Mouse (Mus musculus): ENCODE data around the gene Pbx2. TPM values are rescaled to one million over a fixed set of nuclear protein-coding genes. Genes with fewer than 3 reads are reported as not detected.

Gene Pbx2
- polyA plus RNA-seq, 1 experiment: 21.6 TPM

DNA sequence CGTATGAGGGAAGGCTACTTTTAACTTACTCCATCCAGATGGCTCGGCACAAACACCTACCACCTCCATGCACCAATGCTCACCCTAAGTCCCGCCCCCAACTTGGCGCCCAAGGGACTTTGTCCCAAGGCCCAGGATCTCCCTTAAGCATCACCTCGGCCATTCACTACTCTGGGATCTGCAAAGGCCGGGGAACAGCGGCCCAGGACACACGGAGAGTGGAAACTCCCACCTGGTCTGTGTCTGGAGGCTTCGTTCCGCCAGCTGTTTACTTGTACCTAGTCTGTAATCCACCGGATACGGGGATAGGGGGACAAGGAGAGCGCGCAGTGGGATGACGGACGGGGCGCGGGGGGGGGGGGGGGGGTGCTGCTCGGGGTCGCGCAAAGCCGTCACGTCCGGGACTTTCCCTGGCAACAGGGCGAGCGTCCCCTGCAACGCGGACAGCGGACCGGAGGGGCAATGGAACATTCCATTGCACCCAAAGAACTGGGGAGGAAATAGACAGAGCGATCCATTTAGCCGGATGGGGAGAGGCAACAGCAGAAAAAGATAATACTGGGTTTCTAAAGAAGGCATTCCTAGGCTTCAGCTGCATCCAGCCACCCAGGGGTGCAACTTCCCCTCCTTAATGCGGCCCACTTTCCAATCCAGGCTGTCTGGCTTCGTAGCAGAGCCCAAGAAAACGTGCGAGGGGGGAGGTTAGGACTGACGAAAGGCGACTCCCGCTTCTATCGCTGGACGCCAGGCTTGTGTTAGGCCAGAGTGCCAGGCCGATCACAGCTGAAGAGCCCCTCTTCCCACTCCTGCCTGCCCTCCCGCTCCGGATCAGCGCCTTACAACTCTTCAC lies 36.3 kb downstream of the Pbx2 start:
- H3K36me3 ChIP-seq (ENCODE audit: control insufficient read depth, insufficient read depth): no peaks in the 10 kb centered on the region
- peak overlapping the region; percentile 8 for H3ac ChIP-seq (ENCODE audit: control insufficient read depth, insufficient read length)
- TF ChIP-seq SRF (IDR thresholded peaks at IDR 0.05; ENCODE audit: control insufficient read depth, insufficient read length, low read depth) (no peak), POLR2A (IDR thresholded peaks at IDR 0.05; ENCODE audit: insufficient read length, low read depth) (peak; percentile 56), TCF3 (IDR thresholded peaks at IDR 0.05; ENCODE audit: insufficient read length, low read depth) (no peak), MAX (IDR thresholded peaks at IDR 0.05; ENCODE audit: low read depth) (no peak), E2F4 (IDR thresholded peaks at IDR 0.05; ENCODE audit: insufficient read depth) (no peak)
- H3K4me3 ChIP-seq: peak overlapping the region; percentile 42
- peaks cover 25% of the 10 kb centered on the region for H3K27me3 ChIP-seq (ENCODE audit: control insufficient read depth, insufficient read depth, insufficient read length)
- no peaks in the 10 kb centered on the region for H3K79me2 ChIP-seq (ENCODE audit: control insufficient read depth, insufficient read depth)
- H3K4me2 ChIP-seq (ENCODE audit: low read depth): peak overlapping the region; percentile 73

DNA sequence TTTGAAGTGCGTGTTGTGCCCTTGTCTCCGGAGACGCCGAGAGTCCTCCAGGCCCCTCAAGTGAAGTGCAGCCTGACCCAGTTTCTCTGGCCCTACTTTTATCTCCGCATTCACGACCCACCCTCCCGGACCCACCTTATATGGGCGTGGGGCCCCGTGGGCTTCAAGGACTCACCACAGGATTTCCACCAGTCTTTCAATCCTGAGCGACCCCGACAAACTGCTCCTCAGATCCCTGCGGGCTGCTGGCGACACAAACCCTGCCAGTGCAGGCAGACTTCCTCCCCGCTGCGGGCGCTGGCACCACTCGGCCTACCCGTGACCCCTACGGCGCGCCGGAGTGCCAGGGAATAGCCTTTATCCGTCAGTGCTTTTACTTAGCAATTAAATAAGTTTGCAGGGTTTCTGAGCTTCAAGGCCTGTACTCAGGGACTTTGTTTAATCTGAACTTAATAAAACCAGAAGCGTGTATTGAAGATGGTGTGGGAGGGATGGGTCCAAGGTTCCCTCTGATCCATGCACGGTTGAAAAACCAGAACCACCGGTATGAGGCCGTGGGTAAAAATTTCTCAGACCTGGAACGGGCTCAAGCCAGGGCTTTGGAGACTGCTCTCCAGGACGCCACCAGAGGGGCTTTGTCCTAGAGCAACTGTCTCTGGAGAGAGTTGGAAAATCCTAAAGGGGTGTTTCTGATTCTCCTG lies 37.0 kb downstream of the Pbx2 start, which contains the start of gene Ppt2:
Gene Ppt2, minus strand, starts transcription at position 568 of the 701 bp plus-strand sequence.
- H3ac ChIP-seq (ENCODE audit: control insufficient read depth, insufficient read length): peak within 1 kb of the TSS; percentile 8
- peak within 1 kb of the TSS; percentile 70 for H3K4me2 ChIP-seq (ENCODE audit: low read depth)
- no peaks in the 10 kb centered on the region for H3K36me3 ChIP-seq (ENCODE audit: control insufficient read depth, insufficient read depth)
- peak within 1 kb of the TSS; percentile 42 for H3K4me3 ChIP-seq
- TF ChIP-seq MAX (IDR thresholded peaks at IDR 0.05; ENCODE audit: low read depth) (no peak), SRF (IDR thresholded peaks at IDR 0.05; ENCODE audit: control insufficient read depth, insufficient read length, low read depth) (no peak), E2F4 (IDR thresholded peaks at IDR 0.05; ENCODE audit: insufficient read depth) (no peak)
- peaks cover 32% of the 10 kb centered on the region for H3K27me3 ChIP-seq (ENCODE audit: control insufficient read depth, insufficient read depth, insufficient read length)
- H3K79me2 ChIP-seq (ENCODE audit: control insufficient read depth, insufficient read depth): no peaks in the 10 kb centered on the region

DNA sequence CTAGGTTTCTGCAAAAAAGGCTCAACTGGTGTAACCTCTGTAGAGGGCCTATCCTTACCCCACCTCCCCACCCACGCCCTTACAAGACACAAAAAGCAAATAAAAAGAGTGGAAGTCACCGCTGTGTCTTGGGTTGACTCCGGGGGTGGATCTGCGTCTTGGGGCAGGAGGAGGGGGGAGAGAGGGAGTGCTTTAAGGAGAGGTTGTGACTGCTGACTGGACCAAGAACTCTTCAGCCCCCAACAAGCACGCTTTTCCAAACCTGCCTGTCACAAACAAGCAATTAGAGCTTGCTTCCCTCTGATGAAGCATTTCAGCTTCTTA lies 37.5 kb downstream of the Pbx2 start:
- TF ChIP-seq POLR2A (IDR thresholded peaks at IDR 0.05; ENCODE audit: insufficient read length, low read depth) (no peak), MYOG (IDR thresholded peaks at IDR 0.05; ENCODE audit: control insufficient read depth in 1 of 3, insufficient read depth in 1 of 3, insufficient read length in 2 of 3, low read depth in 2 of 3) (no peak), POLR2AphosphoS2 (IDR thresholded peaks at IDR 0.05; ENCODE audit: insufficient read length, low read depth) (no peak), TCF3 (IDR thresholded peaks at IDR 0.05; ENCODE audit: insufficient read length, low read depth) (no peak), USF1 (IDR thresholded peaks at IDR 0.05; ENCODE audit: low read depth) (no peak), E2F4 (IDR thresholded peaks at IDR 0.05; ENCODE audit: insufficient read depth) (no peak), SRF (IDR thresholded peaks at IDR 0.05; ENCODE audit: control insufficient read depth, insufficient read length, low read depth) (no peak), REST (IDR thresholded peaks at IDR 0.05; ENCODE audit: insufficient read depth, insufficient read length) (no peak), MYOD1 (IDR thresholded peaks at IDR 0.05; ENCODE audit: control insufficient read depth in 1 of 3, insufficient read length in 2 of 3, low read depth in 2 of 3) (no peak), CEBPB (IDR thresholded peaks at IDR 0.05; ENCODE audit: insufficient read depth, poor library complexity, severe bottlenecking) (no peak), MAX (IDR thresholded peaks at IDR 0.05; ENCODE audit: low read depth) (no peak), TCF12 (IDR thresholded peaks at IDR 0.05; ENCODE audit: insufficient read depth, poor library complexity, severe bottlenecking) (no peak)
- peak overlapping the region; percentile 42 for H3K4me3 ChIP-seq
- no peak overlapping the region for H3ac ChIP-seq (ENCODE audit: control insufficient read depth, insufficient read length)
- H3K4me2 ChIP-seq (ENCODE audit: low read depth): peak overlapping the region; percentile 70
- H3K36me3 ChIP-seq (ENCODE audit: control insufficient read depth, insufficient read depth): no peaks in the 10 kb centered on the region
- peaks cover 37% of the 10 kb centered on the region for H3K27me3 ChIP-seq (ENCODE audit: control insufficient read depth, insufficient read depth, insufficient read length)
- H3K79me2 ChIP-seq (ENCODE audit: control insufficient read depth, insufficient read depth): no peaks in the 10 kb centered on the region

DNA sequence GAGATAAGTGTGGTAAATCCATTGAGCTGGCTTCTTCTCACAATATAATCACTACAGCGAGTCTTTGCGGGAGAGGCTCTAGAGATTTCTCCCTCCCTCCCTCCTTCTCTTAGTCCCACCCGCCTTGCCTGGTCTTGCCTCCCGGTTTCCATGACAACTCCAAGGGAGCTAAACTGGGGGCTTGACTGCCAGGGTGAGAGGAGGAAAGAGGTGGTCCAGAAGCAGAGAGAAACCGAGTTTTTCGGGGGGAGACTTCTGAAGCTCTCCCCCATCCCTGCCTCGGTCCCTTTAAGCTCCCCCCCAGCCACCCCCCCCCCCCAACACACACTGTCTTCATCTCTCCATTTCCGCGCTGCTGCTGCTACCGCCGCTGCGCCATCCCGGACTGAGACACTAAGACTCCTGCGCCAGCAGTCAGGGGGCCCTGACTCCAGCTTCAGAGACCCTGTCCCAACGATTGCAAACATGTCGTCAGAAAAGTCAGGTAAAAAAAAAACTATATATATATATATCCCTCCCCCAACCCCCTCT lies 38.2 kb downstream of the Pbx2 start, which contains the start of gene Prrt1:
Gene Prrt1, plus strand, starts transcription at position 313 of the 531 bp plus-strand sequence.
- peaks cover 44% of the 10 kb centered on the region for H3K27me3 ChIP-seq (ENCODE audit: control insufficient read depth, insufficient read depth, insufficient read length)

More for the DNA sequence above, 38.2 kb downstream of the Pbx2 start, which contains the start of gene Prrt1:
- H3K4me2 ChIP-seq (ENCODE audit: low read depth): peak within 1 kb of the TSS; percentile 70
- no peaks in the 10 kb centered on the region for H3K36me3 ChIP-seq (ENCODE audit: control insufficient read depth, insufficient read depth)
- TF ChIP-seq TCF12 (IDR thresholded peaks at IDR 0.05; ENCODE audit: insufficient read depth, poor library complexity, severe bottlenecking) (no peak), MYOD1 (IDR thresholded peaks at IDR 0.05; ENCODE audit: control insufficient read depth in 1 of 3, insufficient read length in 2 of 3, low read depth in 2 of 3) (no peak), REST (IDR thresholded peaks at IDR 0.05; ENCODE audit: insufficient read depth, insufficient read length) (no peak), MYOG (IDR thresholded peaks at IDR 0.05; ENCODE audit: control insufficient read depth in 1 of 3, insufficient read depth in 1 of 3, insufficient read length in 2 of 3, low read depth in 2 of 3) (no peak)
- peak within 1 kb of the TSS; percentile 42 for H3K4me3 ChIP-seq
- no peaks in the 10 kb centered on the region for H3K79me2 ChIP-seq (ENCODE audit: control insufficient read depth, insufficient read depth)
- no peak within 1 kb of the TSS for H3ac ChIP-seq (ENCODE audit: control insufficient read depth, insufficient read length)

Measured in myocyte (in vitro differentiated cells).